ENCODE assay signal across 7 mouse cellular contexts in the genomic region with DNA sequence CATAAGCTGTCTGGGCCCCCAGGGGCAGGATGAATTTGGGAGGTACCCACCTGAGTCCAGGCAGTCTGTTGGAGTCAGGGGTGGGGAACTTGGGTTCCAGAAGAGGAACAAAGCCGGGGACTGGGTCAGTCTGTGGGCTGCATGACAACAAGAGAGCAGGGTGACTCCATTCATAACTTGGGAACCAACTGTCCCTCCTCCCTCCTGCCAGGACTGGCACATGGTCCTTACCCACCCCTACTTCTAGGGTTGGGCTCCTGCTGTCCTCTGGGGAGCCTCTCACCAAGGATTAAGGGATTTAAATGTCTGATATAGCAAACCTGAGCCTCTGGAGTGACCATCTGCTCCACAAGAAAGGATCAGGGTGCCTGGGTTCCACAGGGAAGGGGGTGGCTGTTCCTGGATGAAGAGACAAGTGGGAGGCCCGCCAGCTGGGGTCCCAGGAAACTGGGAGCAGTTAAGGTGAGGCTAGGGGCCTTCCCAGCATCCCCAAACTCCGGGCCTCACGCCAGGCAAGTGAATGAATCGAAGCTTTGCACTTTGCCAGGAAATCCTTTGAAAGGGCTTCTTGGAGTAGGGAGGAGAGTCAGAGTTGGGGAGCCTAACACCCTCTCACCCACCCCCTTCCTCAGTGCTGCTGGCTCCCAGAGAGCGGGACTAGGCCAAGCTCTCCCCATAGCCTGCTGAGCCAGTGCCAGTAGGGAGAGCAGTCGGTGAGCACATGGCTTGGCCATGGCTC. TPM values are rescaled to one million over a fixed set of nuclear protein-coding genes. Genes with fewer than 3 reads are reported as not detected.
DNase-seq lines count a peak whose midpoint lies in the region; ATAC-seq lines count a peak whose summit lies in the region.

No protein-coding gene starts in this region.

- H3K4me2 ChIP-seq in hindbrain, embryonic 15.5 days, result no peak overlapping the region
- no peak overlapping the region for H3K4me2 ChIP-seq in midbrain, embryonic 12.5 days (replicated peaks)

- no peaks in the 10 kb centered on the region; the same call in 1 of the 2 replicates for H3K4me1 ChIP-seq in hindbrain, embryonic 15.5 days (replicated peaks)
- no peaks in the 10 kb centered on the region for H3K4me1 ChIP-seq in midbrain, embryonic 12.5 days

- peak; percentile 88 for ATAC-seq in hindbrain, embryonic 15.5 days (ENCODE audit: low FRiP score, low read depth)
- no peak for ATAC-seq in midbrain, embryonic 12.5 days (ENCODE audit: low FRiP score, low read depth)
- no peak for ATAC-seq in megakaryocyte, adult 5-6 weeks (ENCODE audit: poor library complexity, severe bottlenecking)

- H3K9me3 ChIP-seq in hindbrain, embryonic 15.5 days, result no peaks in the 10 kb centered on the region
- H3K9me3 ChIP-seq in midbrain, embryonic 12.5 days, result no peaks in the 10 kb centered on the region

- no peak overlapping the region for H3K9ac ChIP-seq in hindbrain, embryonic 15.5 days
- no peak overlapping the region for H3K9ac ChIP-seq in midbrain, embryonic 12.5 days (replicated peaks)

- no peak overlapping the region for H3K4me3 ChIP-seq in hindbrain, embryonic 15.5 days
- no peak overlapping the region for H3K4me3 ChIP-seq in midbrain, embryonic 12.5 days

- H3K36me3 ChIP-seq in hindbrain, embryonic 15.5 days, result peaks cover 35% of the 10 kb centered on the region
- peaks cover 56% of the 10 kb centered on the region for H3K36me3 ChIP-seq in midbrain, embryonic 12.5 days

- peak; percentile 66 for DNase-seq in brain, adult 2 months (ENCODE audit: low read depth, low spot score)
- peak; percentile 78 to 85 for DNase-seq in cerebellum, postnatal 10 days
- no peak for DNase-seq in adrenal gland, postnatal 14 days
- no peak for DNase-seq in heart, adult 8-10 months (ENCODE audit: low spot score)

- 76% methylated on average over 7 of the region's 7 CpGs for WGBS in hindbrain, embryonic 15.5 days
- WGBS in midbrain, embryonic 12.5 days, result 73% methylated on average over 7 of the region's 7 CpGs

- H3K27ac ChIP-seq in hindbrain, embryonic 15.5 days (replicated peaks), result peak overlapping the region; percentile 59
- 0 out of 2 replicates have a peak overlapping the region, but pooled peaks have one; percentile 35 for H3K27ac ChIP-seq in midbrain, embryonic 12.5 days (replicated peaks)

- H3K27me3 ChIP-seq in hindbrain, embryonic 15.5 days, result no peaks in the 10 kb centered on the region
- no peaks in the 10 kb centered on the region for H3K27me3 ChIP-seq in midbrain, embryonic 12.5 days

RNA-seq across cellular contexts. Expression of gene Trp53, which starts 11.9 kb away (rescaled TPM):
- polyA plus RNA-seq in hindbrain, embryonic 15.5 days (2015; fragmentation: Nextera tagmentation; extraction: Ambion mirVana), result 61.1 and 64.2 TPM in 2 replicates
- 109 and 117 TPM in 2 replicates for polyA plus RNA-seq in midbrain, embryonic 12.5 days (2016; fragmentation: Nextera tagmentation; extraction: Ambion mirVana)
- total RNA-seq in adrenal gland, postnatal 14 days (2021), result 66.4 and 78.4 TPM in 2 replicates
- total RNA-seq in megakaryocyte, adult 5-6 weeks (2015), result 59.2 and 64.7 TPM in 2 replicates
- total RNA-seq in megakaryocyte, adult 5-6 weeks (2017), result 21.8 and 28.3 TPM in 2 replicates
- 10 to 100 TPM; 12.8 to 16.3 (median 14.1) TPM for total RNA-seq in heart, adult 8-10 months (2022)

RNA-seq across cellular contexts. Expression of gene Wrap53, which starts 12.0 kb away (rescaled TPM):
- polyA plus RNA-seq in hindbrain, embryonic 15.5 days (2015; fragmentation: Nextera tagmentation; extraction: Ambion mirVana), result 19.6 and 20.6 TPM in 2 replicates
- 29.6 and 33.2 TPM in 2 replicates for polyA plus RNA-seq in midbrain, embryonic 12.5 days (2016; fragmentation: Nextera tagmentation; extraction: Ambion mirVana)
- 9.2 and 10.1 TPM in 2 replicates for total RNA-seq in adrenal gland, postnatal 14 days (2021)
- total RNA-seq in megakaryocyte, adult 5-6 weeks (2015), result 11.8 and 12.2 TPM in 2 replicates
- 5.3 and 5.9 TPM in 2 replicates for total RNA-seq in megakaryocyte, adult 5-6 weeks (2017)
- 1 to 10 TPM; 4.6 to 6.7 (median 5.6) TPM for total RNA-seq in heart, adult 8-10 months (2022)

RNA-seq across cellular contexts. Expression of gene Atp1b2, which starts 13.7 kb away (rescaled TPM):
- 71.9 and 89.4 TPM in 2 replicates for polyA plus RNA-seq in hindbrain, embryonic 15.5 days (2015; fragmentation: Nextera tagmentation; extraction: Ambion mirVana)
- polyA plus RNA-seq in midbrain, embryonic 12.5 days (2016; fragmentation: Nextera tagmentation; extraction: Ambion mirVana), result 11.4 and 15.2 TPM in 2 replicates
- total RNA-seq in adrenal gland, postnatal 14 days (2021), result 37.4 and 39.7 TPM in 2 replicates
- total RNA-seq in megakaryocyte, adult 5-6 weeks (2015), result 0.91 and 2.2 TPM in 2 replicates
- total RNA-seq in megakaryocyte, adult 5-6 weeks (2017), result 0.26 and 0.45 TPM in 2 replicates
- 10 to 100 TPM; 12.4 to 16.3 (median 13.1) TPM for total RNA-seq in heart, adult 8-10 months (2022)

RNA-seq across cellular contexts. Expression of gene Shbg, which starts 25.6 kb away (rescaled TPM):
- polyA plus RNA-seq in hindbrain, embryonic 15.5 days (2015; fragmentation: Nextera tagmentation; extraction: Ambion mirVana), result not detected in 2 replicates
- polyA plus RNA-seq in midbrain, embryonic 12.5 days (2016; fragmentation: Nextera tagmentation; extraction: Ambion mirVana), result not detected in 2 replicates
- not detected in 2 replicates for total RNA-seq in adrenal gland, postnatal 14 days (2021)
- not detected in 2 replicates for total RNA-seq in megakaryocyte, adult 5-6 weeks (2015)
- not detected in 2 replicates for total RNA-seq in megakaryocyte, adult 5-6 weeks (2017)
- total RNA-seq in heart, adult 8-10 months (2022), result not detected

RNA-seq across cellular contexts. Expression of gene Sat2, which starts 29.8 kb away (rescaled TPM):
- polyA plus RNA-seq in hindbrain, embryonic 15.5 days (2015; fragmentation: Nextera tagmentation; extraction: Ambion mirVana), result 22.5 and 23.9 TPM in 2 replicates
- 22.3 and 23.5 TPM in 2 replicates for polyA plus RNA-seq in midbrain, embryonic 12.5 days (2016; fragmentation: Nextera tagmentation; extraction: Ambion mirVana)
- total RNA-seq in adrenal gland, postnatal 14 days (2021), result 7.9 and 8.2 TPM in 2 replicates
- total RNA-seq in megakaryocyte, adult 5-6 weeks (2015), result not detected in 2 replicates
- total RNA-seq in megakaryocyte, adult 5-6 weeks (2017), result not detected in 2 replicates
- 1 to 10 TPM; 2.6 to 5.3 (median 3.3) TPM for total RNA-seq in heart, adult 8-10 months (2022)

Comparison
In these comparisons a context has a peak if more than half of its experiments do, and no peak if none do; other contexts are left out.
1. DNase-seq: peak in brain, adult 2 months (single experiment) and cerebellum, postnatal 10 days (2 of 2); none in adrenal gland, postnatal 14 days (single experiment) and heart, adult 8-10 months (single experiment).
2. RNA of gene Atp1b2, which starts 13.7 kb away (total RNA-seq): 37.4 to 39.7 TPM in adrenal gland, postnatal 14 days and 12.4 to 16.3 TPM in heart, adult 8-10 months; 0.26 to 2.2 TPM in megakaryocyte, adult 5-6 weeks; every median in the first group is over 4 times any median in the second.